Mouse (Mus musculus) ES-E14 (cell line): ENCODE measurements around the gene Sh3bp4. TPM values are rescaled to one million over a fixed set of nuclear protein-coding genes. Genes with fewer than 3 reads are reported as not detected.

Source experiments
- DNase-seq: peaks from one replicate; pipeline ENCODE4 v3.0.0-alpha.2; 2013; ENCODE audit warnings: low read depth, low spot score
- H3K27ac ChIP-seq: 2 replicates; pipeline ENCODE4 v1.5.1; 2012; ENCODE audit warnings: low read depth, mild to moderate bottlenecking, low read length, moderate library complexity, mixed read lengths; ENCODE audit not compliant: poor library complexity, insufficient read depth, severe bottlenecking
- H3K36me3 ChIP-seq: 2 replicates; pipeline ENCODE4 v1.6.1; 2012; ENCODE audit warnings: mild to moderate bottlenecking, low read length, moderate library complexity, mixed read lengths; ENCODE audit not compliant: control insufficient read depth, poor library complexity, insufficient read depth, severe bottlenecking
- H3K4me1 ChIP-seq, 2 experiments: fragments of 150-350 bp in 1 of 2; sonication (generic) in 1 of 2; 2 replicates each; pipeline ENCODE4 v1.6.1; 2012; ENCODE audit warnings: low read length in 2 of 2, mild to moderate bottlenecking in 1 of 2, mixed read lengths in 1 of 2; ENCODE audit not compliant: control insufficient read depth in 2 of 2, insufficient read depth in 2 of 2, poor library complexity in 1 of 2
- H3K4me3 ChIP-seq, 2 experiments: fragments of 150-350 bp in 1 of 2; sonication (generic) in 1 of 2; 2 replicates each; pipeline ENCODE4 v1.5.1; 2012; ENCODE audit warnings: low read length in 2 of 2, low read depth in 1 of 2, mild to moderate bottlenecking in 1 of 2, mixed read lengths in 1 of 2; ENCODE audit not compliant: insufficient read depth in 1 of 2, poor library complexity in 1 of 2, severe bottlenecking in 1 of 2
- H3K9ac ChIP-seq: 2 replicates; pipeline ENCODE4 v1.6.1; 2012; ENCODE audit warnings: low read depth, mild to moderate bottlenecking, low read length, mixed read lengths; ENCODE audit not compliant: poor library complexity, insufficient read depth, severe bottlenecking
- H3K9me3 ChIP-seq: fragments of 150-350 bp; sonication (generic); 2 replicates; pipeline ENCODE4 v1.6.1; 2012; ENCODE audit warnings: low read depth, mild to moderate bottlenecking, low read length; ENCODE audit not compliant: control insufficient read depth, insufficient read depth
- CHD2 ChIP-seq: IDR thresholded peaks from 2 replicates; pipeline ENCODE4 v1.6.1; 2014; ENCODE audit warnings: mild to moderate bottlenecking, low read depth, low read length, inconsistent platforms
- HCFC1 ChIP-seq: IDR thresholded peaks from 2 replicates; pipeline ENCODE4 v1.6.1; 2012; ENCODE audit warnings: low read length, inconsistent platforms, borderline replicate concordance; ENCODE audit not compliant: insufficient read depth
- MAFK ChIP-seq: IDR thresholded peaks from 2 replicates; pipeline ENCODE4 v1.6.1; 2014; ENCODE audit warnings: mild to moderate bottlenecking, low read depth, low read length, inconsistent platforms; ENCODE audit not compliant: insufficient read depth
- ZC3H11A ChIP-seq: IDR thresholded peaks from 2 replicates; pipeline ENCODE4 v1.6.1; 2012; ENCODE audit warnings: low read depth, mild to moderate bottlenecking, inconsistent platforms, low read length, borderline replicate concordance
- ZNF384 ChIP-seq: IDR thresholded peaks from 2 replicates; pipeline ENCODE4 v1.6.1; 2012; ENCODE audit warnings: low read depth, low read length, inconsistent platforms
- in situ Hi-C, 2 experiments: fragments of 600-800 bp; cut with MboI; formaldehyde crosslinking; loops; one replicate each; pipeline ENCODE4 v1.15.1; 2025; ENCODE audit warnings: low sequenced_read_pairs in 2 of 2, inconsistent platforms in 1 of 2; ENCODE audit not compliant: unreplicated experiment in 2 of 2
- total RNA-seq: library from RNA; depleted of rRNA; stranded (reverse); fragments of 300-350 nt; gene quantifications from 2 replicates; pipeline ENCODE4 v1.2.3, GENCODE M21; 2012

The Sh3bp4 gene
- total RNA-seq, 1 experiment: 12.0 TPM

DNA sequence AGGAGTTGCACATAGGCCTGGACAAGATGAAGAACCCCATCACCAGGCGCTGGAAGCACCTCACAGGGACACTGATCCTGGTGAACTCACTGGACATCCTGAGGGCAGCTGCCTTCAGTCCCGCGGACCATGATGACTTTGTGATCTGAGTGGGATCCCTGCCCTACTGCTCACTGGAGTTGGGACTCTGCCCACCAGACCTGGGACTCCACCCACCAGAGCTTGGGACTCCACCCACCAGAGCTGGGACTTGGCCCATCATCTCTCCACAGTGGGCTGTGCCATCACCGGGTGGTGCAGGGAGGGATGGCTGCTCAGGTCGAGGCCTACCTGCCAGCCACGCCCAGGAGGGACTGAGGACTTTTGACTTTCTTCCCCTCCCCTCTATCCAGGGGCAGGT, 83.0 kb downstream of the Sh3bp4 start:
- Histone ChIP-seq H3K9me3 (no peaks in the 10 kb centered on the region), H3K9ac (no peak overlapping the region), H3K36me3 (peaks cover 13% of the 10 kb centered on the region), H3K27ac (no peak overlapping the region), H3K4me1 (no peaks in the 10 kb centered on the region), H3K4me3 (no peak overlapping the region)
- no peak for DNase-seq
- TF ChIP-seq MAFK (no peak), ZC3H11A (no peak), ZNF384 (no peak), CHD2 (no peak), HCFC1 (no peak)
- in situ Hi-C loops: no loop called here

DNA sequence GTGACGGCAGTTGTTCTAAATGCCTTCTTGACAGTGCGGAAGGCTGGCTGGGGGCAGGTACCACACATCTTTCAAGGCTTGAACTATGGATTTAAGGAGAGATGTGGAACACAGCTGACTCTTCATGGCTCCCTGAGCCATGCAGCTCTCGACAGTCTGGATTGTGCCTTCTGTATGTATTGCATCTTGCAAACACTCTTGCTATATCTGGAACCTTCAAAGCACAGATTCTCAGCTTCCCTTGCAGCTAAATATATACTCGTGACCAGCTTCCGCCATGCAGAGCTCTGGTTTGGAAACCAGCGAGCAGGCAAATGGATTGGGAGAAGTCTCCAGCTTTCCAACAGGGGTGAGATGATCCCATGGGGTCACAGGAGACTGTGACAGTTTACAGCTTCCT, 93.3 kb downstream of the Sh3bp4 start:
- Histone ChIP-seq H3K4me1 (no peaks in the 10 kb centered on the region), H3K27ac (no peak overlapping the region), H3K9me3 (no peaks in the 10 kb centered on the region), H3K9ac (no peak overlapping the region), H3K36me3 (no peaks in the 10 kb centered on the region), H3K4me3 (no peak overlapping the region)
- TF ChIP-seq HCFC1 (no peak), ZC3H11A (no peak), ZNF384 (no peak), MAFK (no peak), CHD2 (no peak)
- no peak for DNase-seq
- in situ Hi-C loops: no loop called here

DNA sequence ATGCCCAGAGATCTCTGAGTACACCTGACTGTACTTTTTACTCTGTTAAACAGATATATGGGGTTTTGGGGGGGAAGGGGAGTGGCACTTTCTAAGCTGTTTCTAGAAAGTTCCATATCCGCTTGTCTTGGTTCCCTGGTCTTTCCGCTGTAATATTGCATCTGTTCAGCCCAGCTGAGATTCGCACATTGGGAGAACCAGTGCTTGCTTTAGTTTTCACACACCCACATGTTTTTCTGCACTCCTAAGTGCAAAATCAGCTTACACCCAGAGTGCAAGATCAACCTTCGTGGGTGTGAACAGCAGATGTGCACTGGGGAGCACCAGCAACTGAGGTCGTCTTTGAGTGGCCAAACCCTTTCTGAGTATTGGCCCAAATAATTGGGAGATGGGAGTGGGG, 94.1 kb downstream of the Sh3bp4 start:
- no peaks in the 10 kb centered on the region for H3K36me3 ChIP-seq
- TF ChIP-seq ZC3H11A (no peak), MAFK (no peak), ZNF384 (no peak), HCFC1 (no peak), CHD2 (no peak)
- no peaks in the 10 kb centered on the region for H3K9me3 ChIP-seq
- H3K9ac ChIP-seq: no peak overlapping the region
- no peak overlapping the region for H3K27ac ChIP-seq
- H3K4me3 ChIP-seq: no peak overlapping the region
- no peaks in the 10 kb centered on the region for H3K4me1 ChIP-seq
- no peak for DNase-seq
- in situ Hi-C loops: no loop called here

DNA sequence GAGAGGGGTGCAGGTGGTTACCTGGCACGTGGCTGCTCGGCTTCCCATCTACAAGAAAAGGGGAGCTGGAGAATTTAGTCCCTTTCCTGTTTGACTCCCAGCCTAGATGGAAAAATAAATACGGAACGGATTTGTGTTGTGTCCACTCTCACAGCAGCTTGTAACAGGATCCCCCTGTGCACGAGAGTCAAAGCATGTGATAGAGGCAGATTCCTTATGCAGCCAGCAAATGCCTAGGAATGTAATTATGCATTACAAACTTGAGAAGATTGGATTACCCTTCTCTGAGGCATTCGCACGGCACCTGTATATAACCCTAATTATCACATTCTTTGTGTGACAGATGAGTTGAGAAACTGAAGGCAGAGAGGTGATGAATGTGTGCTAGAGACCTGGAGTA, 94.5 kb downstream of the Sh3bp4 start:
- Histone ChIP-seq H3K4me3 (no peak overlapping the region), H3K9ac (no peak overlapping the region)

DNA sequence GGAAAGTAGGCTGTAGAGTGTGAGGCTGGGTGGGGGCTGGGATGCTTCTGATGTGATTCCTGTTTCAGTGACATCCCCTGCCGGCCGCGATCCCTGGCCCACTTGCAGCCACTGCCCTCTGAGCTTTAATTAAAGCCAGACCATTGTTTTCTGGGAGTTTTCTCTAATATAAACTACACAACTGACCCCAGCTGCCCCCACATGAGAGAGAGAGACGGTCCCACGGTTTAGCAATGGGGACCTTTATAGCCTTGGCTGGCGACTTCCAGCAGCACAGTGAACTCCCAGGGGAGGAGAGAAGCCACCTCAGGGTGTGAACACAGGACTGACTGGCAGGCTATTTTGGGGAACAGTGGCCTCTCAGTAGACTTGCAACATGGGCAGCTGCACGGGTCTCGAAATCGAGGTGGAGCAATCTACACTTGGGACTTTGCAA, 96.6 kb downstream of the Sh3bp4 start:
- no peaks in the 10 kb centered on the region for H3K9me3 ChIP-seq
- H3K4me1 ChIP-seq: no peaks in the 10 kb centered on the region
- in situ Hi-C loops: no loop called here
- H3K36me3 ChIP-seq: no peaks in the 10 kb centered on the region
- H3K9ac ChIP-seq: no peak overlapping the region
- no peak for DNase-seq
- H3K27ac ChIP-seq: no peak overlapping the region
- TF ChIP-seq ZNF384 (no peak), ZC3H11A (no peak), MAFK (no peak)
- H3K4me3 ChIP-seq: no peak overlapping the region

More for the DNA sequence above, 94.5 kb downstream of the Sh3bp4 start:
- in situ Hi-C loops: no loop called here
- no peaks in the 10 kb centered on the region for H3K9me3 ChIP-seq
- DNase-seq: no peak
- H3K27ac ChIP-seq: no peak overlapping the region
- H3K4me1 ChIP-seq: no peaks in the 10 kb centered on the region
- TF ChIP-seq HCFC1: no peak
- no peak for TF ChIP-seq CHD2
- no peak for TF ChIP-seq ZC3H11A
- TF ChIP-seq MAFK: no peak
- no peak for TF ChIP-seq ZNF384
- H3K36me3 ChIP-seq: no peaks in the 10 kb centered on the region
